Mouse (Mus musculus) embryonic fibroblast, embryonic 13.5 days (primary cell): ENCODE measurements at regions not wholly inside any gene's neighbourhood (a gene's known extent, or its start where the extent isn't known, plus 50 kb on each side); places are given as distances from the start of the nearest gene placed in this dataset.

Experiments
- CTCF ChIP-seq: IDR thresholded peaks from 2 replicates; pipeline ENCODE4 v1.5.1; 2011; ENCODE audit warnings: mild to moderate bottlenecking, control low read depth, low read length, moderate library complexity, borderline replicate concordance; ENCODE audit not compliant: insufficient read depth
- POLR2A ChIP-seq: IDR thresholded peaks from 2 replicates; pipeline ENCODE4 v1.6.1; 2011; ENCODE audit warnings: low read depth, mild to moderate bottlenecking, control low read depth, low read length, moderate library complexity

DNA sequence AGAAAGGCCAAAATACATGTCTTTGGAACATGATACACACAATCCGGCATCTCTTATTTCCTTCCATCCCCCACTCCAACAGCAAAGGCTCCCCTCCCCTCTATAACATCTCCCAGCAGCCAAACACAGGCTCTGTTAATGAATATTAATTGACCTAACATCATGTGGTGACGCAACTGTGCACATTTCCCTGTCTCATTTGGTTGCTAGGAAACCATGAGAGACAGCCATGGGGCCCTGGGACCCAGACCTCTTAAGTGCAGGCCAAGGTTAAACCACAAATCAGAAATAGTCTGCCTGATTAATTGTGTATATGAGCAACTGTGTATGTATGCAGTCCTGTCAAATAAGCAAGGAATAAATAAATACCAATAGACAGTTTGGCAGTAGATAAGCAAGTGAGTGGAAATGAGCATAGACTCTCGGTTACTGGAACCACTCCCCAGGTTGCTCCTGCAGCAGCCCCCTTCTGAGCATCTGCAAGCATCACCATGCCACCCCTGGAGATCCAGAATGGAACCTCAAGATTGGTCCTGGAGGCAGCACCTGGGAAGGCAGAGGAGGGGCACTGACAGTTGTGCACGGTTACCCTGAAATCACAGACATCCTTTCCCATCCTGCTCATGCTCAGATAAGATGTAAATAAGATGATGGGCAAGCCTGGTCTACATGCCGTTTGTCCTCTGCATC, 99.6 kb downstream of the Rpl10-ps3 start:
- TF ChIP-seq CTCF = no peak
- TF ChIP-seq POLR2A = no peak
